Mouse (Mus musculus) spleen, adult 12 weeks (tissue): Measurements from ENCODE around the gene Olfr834.

ENCODE experiments used
- DNase-seq: peaks from one replicate; pipeline ENCODE4 v3.0.0; 2022; ENCODE audit warnings: low spot score

Olfr834 gene

DNA sequence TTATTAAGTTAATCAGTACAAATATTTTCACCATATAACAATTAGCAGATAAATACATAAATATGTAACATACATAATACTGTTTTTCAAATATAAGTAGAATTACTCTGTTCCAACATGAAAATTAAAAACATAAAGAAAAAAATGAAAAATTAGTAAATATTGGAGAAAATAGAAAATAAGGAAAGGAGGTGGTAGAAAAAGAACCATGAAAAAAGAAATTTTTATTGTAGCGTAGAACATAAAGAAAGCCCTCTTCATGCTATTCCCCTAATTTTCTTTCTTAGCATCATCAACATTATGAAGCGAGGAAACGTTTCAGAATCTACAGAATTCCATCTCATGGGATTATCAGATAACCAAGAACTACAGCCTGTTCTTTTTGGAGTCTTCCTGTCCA lies at the start of gene Olfr834:
TSS of gene Olfr834 (plus strand) at position 301 of the 400 bp plus-strand sequence.
- DNase-seq: no peak

GRCm38 (mm10) chr9:18962021-18962420 lies 25.8 kb upstream of the Olfr834 start:
- DNase-seq: no peak

DNA sequence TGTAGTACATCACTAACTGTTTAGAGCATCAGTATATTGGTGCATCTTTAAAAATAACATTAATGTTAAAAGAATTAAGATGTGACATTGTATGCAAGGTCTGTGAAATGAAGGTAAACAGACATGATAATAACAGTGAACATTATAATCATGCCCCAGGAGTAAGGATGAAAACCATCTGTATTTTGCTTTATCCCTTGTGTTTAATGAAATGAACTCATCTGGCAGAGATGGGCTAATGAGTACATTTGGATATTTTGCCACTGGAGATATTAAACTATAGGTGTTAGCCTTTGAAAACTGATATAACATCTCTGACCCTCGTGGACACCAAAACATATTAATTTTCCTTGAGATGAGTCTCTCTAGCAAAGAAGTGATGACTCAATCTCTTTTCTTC lies 44.6 kb downstream of the Olfr834 start, which contains the start of gene Olfr835:
TSS of gene Olfr835 (plus strand) at position 301 of the 400 bp plus-strand sequence.
- DNase-seq: no peak
